Mouse (Mus musculus): ENCODE measurements around the gene Lin7b. TPM values are rescaled to one million over a fixed set of nuclear protein-coding genes. Genes with fewer than 3 reads are reported as not detected.

Gene Lin7b
- polyA plus RNA-seq, 1 experiment from 2014 or later, result 3.0 TPM

GRCm38 (mm10) chr7:45337469-45337868 lies 32.9 kb downstream of the Lin7b start:
- Histone ChIP-seq H3K4me3 (ENCODE audit: low read depth, low read length) (no peak overlapping the region), H3K4me2 (ENCODE audit: low read length) (peak overlapping the region; percentile 76; the same call in 1 of the 2 replicates), H3K4me1 (replicated peaks; ENCODE audit: control insufficient read depth, insufficient read depth, low read length) (peaks cover 48% of the 10 kb centered on the region), H3K9me3 (ENCODE audit: control insufficient read depth, low read length) (no peaks in the 10 kb centered on the region), H3K9ac (ENCODE audit: low read length) (no peak overlapping the region), H3K36me3 (ENCODE audit: control insufficient read depth, insufficient read depth, low read length) (no peaks in the 10 kb centered on the region), H3K27ac (ENCODE audit: low read depth) (no peak overlapping the region), H3K27me3 (replicated peaks; ENCODE audit: control insufficient read depth, insufficient read depth, low read length) (no peaks in the 10 kb centered on the region)
- 20% methylated on average over 4 of the region's 4 CpGs for WGBS
- ATAC-seq (replicated peaks; ENCODE audit: low FRiP score, low TSS enrichment, low read depth) (no peak), DNase-seq (ENCODE audit: low spot score) (no peak)

- Histone ChIP-seq H3K4me2 (ENCODE audit: low read length) (no peak overlapping the region), H3K36me3 (ENCODE audit: control insufficient read depth, insufficient read depth, low read length) (no peaks in the 10 kb centered on the region), H3K9ac (ENCODE audit: low read length) (no peak overlapping the region), H3K27ac (ENCODE audit: low read depth) (no peak overlapping the region), H3K27me3 (replicated peaks; ENCODE audit: control insufficient read depth, insufficient read depth, low read length) (no peaks in the 10 kb centered on the region), H3K9me3 (ENCODE audit: control insufficient read depth, low read length) (no peaks in the 10 kb centered on the region), H3K4me3 (ENCODE audit: low read depth, low read length) (no peak overlapping the region), H3K4me1 (replicated peaks; ENCODE audit: control insufficient read depth, insufficient read depth, low read length) (peaks cover 53% of the 10 kb centered on the region)
- no peak for DNase-seq (ENCODE audit: low spot score)
- WGBS, result 92% methylated on average over 4 of the region's 4 CpGs
- no peak for ATAC-seq (replicated peaks; ENCODE audit: low FRiP score, low TSS enrichment, low read depth)
These were observed 34.1 kb downstream of the Lin7b start for GRCm38 (mm10) chr7:45336319-45336718.

DNA sequence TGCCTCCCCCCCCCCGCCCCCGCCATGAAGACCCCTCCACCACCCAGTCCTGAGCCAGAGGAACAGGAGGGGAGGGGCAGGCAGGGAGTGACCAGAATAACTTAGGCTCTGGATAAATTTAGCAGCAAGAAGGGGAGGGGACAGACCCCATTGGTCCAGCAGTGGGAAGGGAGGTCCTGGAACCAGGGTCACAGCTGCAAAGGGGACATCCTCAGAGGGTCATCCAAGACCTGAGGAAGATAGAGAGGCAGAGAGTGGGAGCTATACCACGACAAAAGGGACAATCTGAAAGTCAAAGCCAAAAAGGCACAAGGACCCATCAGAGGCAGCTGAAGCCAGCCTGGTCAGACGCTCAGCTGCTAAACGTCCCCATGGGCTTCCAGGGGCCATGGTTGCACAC lies 35.3 kb downstream of the Lin7b start, which contains the start of gene Hrc:
Hrc (plus strand) TSS at position 235 of the 400 bp plus-strand sequence.
- H3K9me3 ChIP-seq (ENCODE audit: control insufficient read depth, low read length), result no peaks in the 10 kb centered on the region
- DNase-seq (ENCODE audit: low spot score) (no peak), ATAC-seq (replicated peaks; ENCODE audit: low FRiP score, low TSS enrichment, low read depth) (no peak)
- peak within 1 kb of the TSS; percentile 93 for H3K4me2 ChIP-seq (ENCODE audit: low read length)
- H3K9ac ChIP-seq (ENCODE audit: low read length), result no peak within 1 kb of the TSS; the same call in 1 of the 2 replicates
- no peaks in the 10 kb centered on the region for H3K27me3 ChIP-seq (replicated peaks; ENCODE audit: control insufficient read depth, insufficient read depth, low read length)
- H3K27ac ChIP-seq (ENCODE audit: low read depth), result peak within 1 kb of the TSS; percentile 89; the same call in 1 of the 2 replicates
- no peaks in the 10 kb centered on the region for H3K36me3 ChIP-seq (ENCODE audit: control insufficient read depth, insufficient read depth, low read length)
- H3K4me1 ChIP-seq (replicated peaks; ENCODE audit: control insufficient read depth, insufficient read depth, low read length), result peaks cover 44% of the 10 kb centered on the region
- H3K4me3 ChIP-seq (ENCODE audit: low read depth, low read length), result peak within 1 kb of the TSS; percentile 65; the same call in 1 of the 2 replicates
- 32% methylated on average over 5 of the region's 5 CpGs for WGBS

- H3K27me3 ChIP-seq (replicated peaks; ENCODE audit: control insufficient read depth, insufficient read depth, low read length), result no peaks in the 10 kb centered on the region
- ATAC-seq (replicated peaks; ENCODE audit: low FRiP score, low TSS enrichment, low read depth) (no peak), DNase-seq (ENCODE audit: low spot score) (no peak)
- 19% methylated on average over 3 of the region's 3 CpGs for WGBS
- no peak overlapping the region for H3K9ac ChIP-seq (ENCODE audit: low read length)
- H3K27ac ChIP-seq (ENCODE audit: low read depth), result no peak overlapping the region
- H3K4me3 ChIP-seq (ENCODE audit: low read depth, low read length), result no peak overlapping the region
- H3K4me2 ChIP-seq (ENCODE audit: low read length), result 0 out of 2 replicates have a peak overlapping the region, but pooled peaks have one; percentile 14
- no peaks in the 10 kb centered on the region for H3K36me3 ChIP-seq (ENCODE audit: control insufficient read depth, insufficient read depth, low read length)
- H3K4me1 ChIP-seq (replicated peaks; ENCODE audit: control insufficient read depth, insufficient read depth, low read length), result peaks cover 42% of the 10 kb centered on the region
- no peaks in the 10 kb centered on the region for H3K9me3 ChIP-seq (ENCODE audit: control insufficient read depth, low read length)
These were observed 35.8 kb downstream of the Lin7b start for GRCm38 (mm10) chr7:45334605-45335004.

GRCm38 (mm10) chr7:45333431-45333982 lies 36.9 kb downstream of the Lin7b start, which contains the start of gene Trpm4:
Gene Trpm4 (minus strand): TSS chr7:45333780.
- peak within 1 kb of the TSS; percentile 89 for H3K27ac ChIP-seq (ENCODE audit: low read depth)
- peaks cover 36% of the 10 kb centered on the region for H3K4me1 ChIP-seq (replicated peaks; ENCODE audit: control insufficient read depth, insufficient read depth, low read length)
- peak within 1 kb of the TSS; percentile 69 for H3K9ac ChIP-seq (ENCODE audit: low read length)
- no peaks in the 10 kb centered on the region for H3K9me3 ChIP-seq (ENCODE audit: control insufficient read depth, low read length)
- no peaks in the 10 kb centered on the region for H3K27me3 ChIP-seq (replicated peaks; ENCODE audit: control insufficient read depth, insufficient read depth, low read length)
- H3K36me3 ChIP-seq (ENCODE audit: control insufficient read depth, insufficient read depth, low read length), result no peaks in the 10 kb centered on the region
- peak within 1 kb of the TSS; percentile 93 for H3K4me2 ChIP-seq (ENCODE audit: low read length)
- ATAC-seq (replicated peaks; ENCODE audit: low FRiP score, low TSS enrichment, low read depth), result peak; percentile 65
- WGBS, result under 1% methylated on average over 38 of the region's 38 CpGs
- peak; percentile 97 for DNase-seq (ENCODE audit: low spot score)
- peak within 1 kb of the TSS; percentile 65 for H3K4me3 ChIP-seq (ENCODE audit: low read depth, low read length)

GRCm38 (mm10) chr7:45332685-45333425 lies 37.5 kb downstream of the Lin7b start:
- H3K27ac ChIP-seq (ENCODE audit: low read depth), result peak overlapping the region; percentile 89
- H3K4me3 ChIP-seq (ENCODE audit: low read depth, low read length), result peak overlapping the region; percentile 65
- DNase-seq (ENCODE audit: low spot score) (peak; percentile 80), ATAC-seq (replicated peaks; ENCODE audit: low FRiP score, low TSS enrichment, low read depth) (peak; percentile 66)
- H3K4me1 ChIP-seq (replicated peaks; ENCODE audit: control insufficient read depth, insufficient read depth, low read length), result peaks cover 29% of the 10 kb centered on the region
- H3K27me3 ChIP-seq (replicated peaks; ENCODE audit: control insufficient read depth, insufficient read depth, low read length), result no peaks in the 10 kb centered on the region
- H3K9ac ChIP-seq (ENCODE audit: low read length), result peak overlapping the region; percentile 69
- no peaks in the 10 kb centered on the region for H3K9me3 ChIP-seq (ENCODE audit: control insufficient read depth, low read length)
- H3K36me3 ChIP-seq (ENCODE audit: control insufficient read depth, insufficient read depth, low read length), result no peaks in the 10 kb centered on the region
- peak overlapping the region; percentile 93 for H3K4me2 ChIP-seq (ENCODE audit: low read length)
- 2% methylated on average over 22 of the region's 22 CpGs for WGBS

DNA sequence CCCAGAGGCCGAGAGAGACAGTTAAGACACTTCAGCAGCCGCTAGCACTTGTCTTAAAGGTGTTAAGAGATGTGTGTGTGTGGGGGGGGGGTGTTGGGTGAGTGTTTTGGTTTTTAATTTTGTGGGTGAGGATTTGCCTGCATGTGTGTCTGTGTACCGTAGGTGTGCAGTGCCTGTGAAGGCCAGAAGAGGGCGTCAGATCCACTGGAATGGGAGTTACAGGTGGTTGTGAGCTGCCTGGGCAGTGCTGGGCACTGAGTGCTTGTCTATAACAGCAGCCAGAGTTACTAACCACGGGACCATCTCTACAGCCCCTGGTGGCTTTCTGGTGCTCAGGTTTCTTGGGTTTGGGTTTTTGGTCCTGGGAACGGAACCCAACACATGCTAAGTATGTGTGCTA lies 38.9 kb downstream of the Lin7b start:
- ATAC-seq (replicated peaks; ENCODE audit: low FRiP score, low TSS enrichment, low read depth) (no peak), DNase-seq (ENCODE audit: low spot score) (no peak)
- H3K9ac ChIP-seq (ENCODE audit: low read length), result no peak overlapping the region
- peaks cover 26% of the 10 kb centered on the region for H3K4me1 ChIP-seq (replicated peaks; ENCODE audit: control insufficient read depth, insufficient read depth, low read length)
- H3K9me3 ChIP-seq (ENCODE audit: control insufficient read depth, low read length), result no peaks in the 10 kb centered on the region
- peaks cover under 1% of the 10 kb centered on the region for H3K36me3 ChIP-seq (ENCODE audit: control insufficient read depth, insufficient read depth, low read length)
- H3K27me3 ChIP-seq (replicated peaks; ENCODE audit: control insufficient read depth, insufficient read depth, low read length), result no peaks in the 10 kb centered on the region
- H3K4me3 ChIP-seq (ENCODE audit: low read depth, low read length), result no peak overlapping the region
- H3K27ac ChIP-seq (ENCODE audit: low read depth), result no peak overlapping the region
- H3K4me2 ChIP-seq (ENCODE audit: low read length), result no peak overlapping the region
- 80% methylated on average over 6 of the region's 6 CpGs for WGBS

DNA sequence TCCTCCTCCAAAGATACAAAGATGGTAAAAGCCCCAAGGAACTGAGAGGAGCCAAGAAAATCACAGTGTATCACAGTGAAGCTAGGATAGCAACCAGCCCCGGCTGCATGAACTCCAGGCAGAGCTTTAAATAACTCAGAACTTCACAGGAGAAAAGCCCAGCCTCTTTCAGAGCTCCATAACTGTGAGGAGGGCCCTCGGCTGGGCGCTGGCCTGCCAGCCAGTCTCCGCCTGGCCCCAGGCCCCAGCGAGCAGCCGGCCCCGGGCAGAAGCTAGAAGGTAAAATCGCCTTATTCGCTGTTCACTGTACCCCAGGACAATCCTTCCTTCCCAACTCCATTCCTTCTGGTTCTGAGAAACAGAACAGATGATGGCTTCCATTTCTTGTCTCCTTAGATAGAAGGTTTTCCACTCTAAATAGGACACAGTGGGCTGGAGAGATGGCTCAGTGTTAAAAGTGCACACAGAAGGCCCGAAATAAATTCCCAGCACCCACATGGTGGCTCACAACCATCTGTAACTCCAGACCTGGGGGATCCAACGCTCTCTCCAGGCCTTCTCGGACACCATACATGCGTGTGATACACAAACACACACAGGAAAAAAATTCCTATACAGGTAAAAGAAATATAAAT lies 41.4 kb downstream of the Lin7b start:
- Histone ChIP-seq H3K9ac (ENCODE audit: low read length) (no peak overlapping the region), H3K9me3 (ENCODE audit: control insufficient read depth, low read length) (0 out of 2 replicates have a peak, but pooled peaks cover 2% of the 10 kb centered on the region), H3K4me3 (ENCODE audit: low read depth, low read length) (no peak overlapping the region), H3K4me1 (replicated peaks; ENCODE audit: control insufficient read depth, insufficient read depth, low read length) (peaks cover 11% of the 10 kb centered on the region), H3K4me2 (ENCODE audit: low read length) (no peak overlapping the region), H3K27me3 (replicated peaks; ENCODE audit: control insufficient read depth, insufficient read depth, low read length) (no peaks in the 10 kb centered on the region), H3K36me3 (ENCODE audit: control insufficient read depth, insufficient read depth, low read length) (peaks cover 16% of the 10 kb centered on the region), H3K27ac (ENCODE audit: low read depth) (peak overlapping the region; percentile 25; the same call in 1 of the 2 replicates)
- 74% methylated on average over 13 of the region's 13 CpGs for WGBS
- no peak for ATAC-seq (replicated peaks; ENCODE audit: low FRiP score, low TSS enrichment, low read depth)
- no peak for DNase-seq (ENCODE audit: low spot score)

All from intestine, embryonic 14.5 days (tissue).